Mouse (Mus musculus): ENCODE data around the gene Psors1c2.

Psors1c2 gene

GRCm38 (mm10) chr17:35558216-35558615 is 25.2 kb downstream of the Psors1c2 start:
- no peak for DNase-seq

GRCm38 (mm10) chr17:35567150-35567549 is 34.1 kb downstream of the Psors1c2 start, which contains the start of gene 2300002M23Rik:
2300002M23Rik (plus strand) TSS chr17:35567450.
- DNase-seq = no peak

GRCm38 (mm10) chr17:35567767-35568166 is 34.8 kb downstream of the Psors1c2 start:
- peak in 1 of 2 experiments; percentile 13 for DNase-seq

GRCm38 (mm10) chr17:35569091-35569944 is 36.3 kb downstream of the Psors1c2 start:
- no peak for DNase-seq

- no peak for DNase-seq
Measured at GRCm38 (mm10) chr17:35570836-35571235, 37.8 kb downstream of the Psors1c2 start.

GRCm38 (mm10) chr17:35571477-35571876 is 38.5 kb downstream of the Psors1c2 start:
- DNase-seq = no peak

- peak; percentile 83 to 93 for DNase-seq
Measured at GRCm38 (mm10) chr17:35578211-35578610, 45.2 kb downstream of the Psors1c2 start.

- DNase-seq = peak in 1 of 2 experiments; percentile 38
Measured at GRCm38 (mm10) chr17:35582900-35583299, 49.9 kb downstream of the Psors1c2 start.

Measured in kidney, postnatal 36 days (tissue).